Mouse (Mus musculus) CD4-positive, CD25-positive, alpha-beta regulatory T cell, adult 4 months (primary cell): ENCODE results near the gene Ppp1r1b. TPM values are rescaled to one million over a fixed set of nuclear protein-coding genes. Genes with fewer than 3 reads are reported as not detected.

Experiments used
- ATAC-seq: one replicate; pipeline ENCODE4 v1.8.0; 2017
- polyA plus RNA-seq, 2 experiments: library from polyadenylated mRNA; unstranded; fragments of 100-300 nt; shearing (Covaris generic); gene quantifications; one replicate each; pipeline ENCODE4 v1.2.1; 2017

Gene Ppp1r1b
- polyA plus RNA-seq, 2 experiments from 2014 or later: not detected

GRCm38 (mm10) chr11:98328371-98329069 lies 19.7 kb upstream of the Ppp1r1b start:
- no peak for ATAC-seq

DNA sequence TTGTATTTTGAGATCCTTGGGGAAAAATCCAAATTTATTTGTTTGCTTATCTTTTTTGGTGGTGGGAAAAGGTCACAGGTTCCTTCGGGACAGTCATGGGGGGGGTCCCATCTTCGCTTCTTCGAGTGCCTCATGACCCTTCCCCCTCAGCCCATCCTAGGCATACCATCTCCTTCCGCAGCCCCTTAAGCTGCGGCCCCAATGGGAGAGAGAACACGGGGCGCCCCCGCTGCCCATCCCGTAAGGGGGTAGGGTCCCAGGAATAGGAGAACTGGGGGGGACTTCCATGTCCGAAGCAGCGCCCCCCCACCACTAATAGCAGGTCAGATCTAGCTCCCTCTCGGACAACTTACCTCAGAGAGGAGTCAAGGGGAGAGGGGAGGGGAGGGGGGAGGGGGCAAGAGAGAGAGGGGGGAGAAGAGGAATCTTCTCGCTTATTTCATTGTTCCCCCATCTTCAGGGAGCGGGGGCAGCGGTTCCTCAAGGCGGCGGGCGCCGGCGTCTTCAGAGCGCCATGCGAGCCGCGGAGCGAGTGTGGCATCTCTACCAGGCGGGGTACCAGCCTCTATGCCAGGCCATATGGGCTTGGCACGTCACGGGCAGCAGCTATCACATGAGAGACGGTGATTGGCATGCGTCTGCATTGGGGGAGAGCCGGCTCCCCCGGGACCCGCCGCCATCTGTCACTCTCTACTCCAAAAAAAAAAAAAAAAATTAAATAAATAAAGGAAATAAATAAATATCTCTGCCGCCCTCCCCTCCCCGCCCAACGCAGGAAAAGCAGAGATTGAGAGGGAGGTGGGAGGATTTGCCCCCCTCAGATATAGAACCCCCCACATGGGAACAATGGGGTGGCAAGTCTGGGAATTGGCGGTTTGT lies 18.9 kb upstream of the Ppp1r1b start, which contains the start of gene Neurod2:
Neurod2 (minus strand) TSS at position 568 of the 879 bp plus-strand sequence.
- ATAC-seq: no peak

GRCm38 (mm10) chr11:98329960-98330744 lies 18.1 kb upstream of the Ppp1r1b start:
- no peak for ATAC-seq

GRCm38 (mm10) chr11:98330745-98331204 lies 17.4 kb upstream of the Ppp1r1b start:
- ATAC-seq: no peak

DNA sequence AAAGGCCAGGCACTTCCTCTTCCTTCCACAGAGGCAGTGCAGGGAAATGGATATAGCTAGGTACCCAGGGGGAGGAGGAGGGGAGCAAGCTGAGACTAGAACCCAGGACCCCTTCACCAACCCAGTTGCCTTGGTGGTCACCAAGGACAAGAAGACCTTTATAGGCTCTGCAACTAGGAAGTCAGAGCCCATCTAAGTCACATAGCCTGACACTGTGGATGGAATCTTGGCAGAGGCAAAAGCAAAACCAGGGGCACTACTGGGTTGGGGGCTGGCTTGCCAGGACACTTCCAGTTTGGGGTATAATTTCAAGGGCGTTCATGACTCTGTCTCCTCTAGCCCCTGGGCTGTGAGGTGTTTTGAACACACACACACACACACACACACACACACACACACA lies 16.8 kb upstream of the Ppp1r1b start:
- no peak for ATAC-seq

DNA sequence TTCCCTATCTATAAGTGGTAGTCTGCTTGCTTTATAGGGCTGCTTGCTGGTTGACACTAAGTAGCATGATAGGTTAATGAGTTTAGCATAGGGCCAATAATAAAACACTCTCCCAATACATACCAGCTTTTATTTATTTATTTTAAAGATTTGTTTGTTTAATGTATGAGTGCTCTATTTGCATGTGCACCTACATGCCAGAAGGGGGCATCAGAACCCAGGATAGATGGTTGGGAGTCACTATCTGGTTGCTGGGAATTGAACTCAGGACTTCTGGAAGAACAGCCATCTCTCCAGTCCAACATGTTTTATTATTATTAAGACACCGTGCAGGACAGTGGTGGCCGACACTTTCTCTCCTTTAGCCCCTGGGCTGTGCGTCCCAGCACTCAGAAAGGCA lies 16.0 kb upstream of the Ppp1r1b start:
- ATAC-seq: no peak

DNA sequence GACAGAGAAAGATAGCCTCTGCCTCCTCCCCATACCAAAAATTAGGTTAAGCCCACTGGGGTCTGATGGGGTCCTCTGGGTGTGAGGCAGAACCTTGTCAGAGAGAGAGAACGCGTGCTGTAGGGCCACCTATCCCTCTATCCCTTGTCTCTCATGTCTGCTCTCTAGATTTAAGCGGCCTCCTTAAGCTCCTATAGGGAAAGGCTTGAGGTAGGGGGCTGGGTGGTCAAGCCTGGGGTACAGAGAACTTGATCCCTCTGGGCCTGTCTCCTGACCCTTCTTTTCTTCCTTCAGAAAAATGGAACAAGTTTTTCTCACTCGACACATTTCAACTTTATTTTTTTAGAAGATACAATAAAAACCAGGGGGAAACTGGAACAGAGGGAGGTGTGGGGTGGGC lies 15.4 kb upstream of the Ppp1r1b start:
- no peak for ATAC-seq

DNA sequence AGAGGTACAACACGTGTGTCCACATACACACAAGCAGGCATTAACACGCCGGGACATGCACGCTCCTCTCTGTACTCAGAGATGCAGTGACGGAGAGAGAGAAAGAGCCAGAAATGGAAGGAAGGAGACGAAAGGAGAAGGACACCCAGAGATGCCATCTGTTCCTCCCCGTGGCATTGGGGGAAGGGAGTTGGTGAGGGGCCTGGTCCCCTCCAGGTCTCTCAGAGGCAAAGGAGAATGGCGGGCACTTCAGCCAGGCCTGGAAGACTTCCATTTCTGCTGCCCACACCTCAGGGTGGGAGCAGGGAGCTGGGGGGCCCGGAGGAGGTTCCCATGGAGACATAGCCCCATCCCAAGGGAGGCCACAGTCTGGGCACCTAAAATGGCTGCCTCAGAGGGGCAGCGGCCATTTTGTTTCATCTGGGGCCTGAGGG lies 14.9 kb upstream of the Ppp1r1b start:
- no peak for ATAC-seq

GRCm38 (mm10) chr11:98333981-98334741 lies 14.0 kb upstream of the Ppp1r1b start:
- no peak for ATAC-seq

DNA sequence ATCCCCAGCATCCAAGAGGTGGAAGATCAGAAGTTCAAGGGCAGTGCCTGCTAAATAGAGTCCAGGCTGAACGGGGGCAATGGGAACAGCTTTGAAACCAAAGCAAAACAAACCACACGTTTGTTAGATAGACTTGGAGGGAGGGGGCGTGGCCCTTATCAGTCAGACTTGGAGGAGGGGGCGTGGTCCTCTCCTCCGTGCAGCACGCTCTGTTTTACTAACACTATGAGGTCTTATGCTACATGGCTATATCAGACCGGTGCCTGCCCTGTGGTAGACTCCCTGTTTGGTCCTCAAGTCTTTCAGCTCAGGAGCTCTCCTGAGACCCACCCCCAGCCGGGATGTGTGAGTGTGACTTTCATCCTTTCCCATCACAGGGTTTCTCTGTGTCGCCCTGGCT lies 13.0 kb upstream of the Ppp1r1b start:
- ATAC-seq: no peak

- ATAC-seq: peak; percentile 49
These were observed 11.7 kb upstream of the Ppp1r1b start for GRCm38 (mm10) chr11:98336245-98337107.

- ATAC-seq: no peak
These were observed 9.7 kb upstream of the Ppp1r1b start for GRCm38 (mm10) chr11:98338507-98338961.

GRCm38 (mm10) chr11:98339071-98339501 lies 9.1 kb upstream of the Ppp1r1b start:
- ATAC-seq: no peak

DNA sequence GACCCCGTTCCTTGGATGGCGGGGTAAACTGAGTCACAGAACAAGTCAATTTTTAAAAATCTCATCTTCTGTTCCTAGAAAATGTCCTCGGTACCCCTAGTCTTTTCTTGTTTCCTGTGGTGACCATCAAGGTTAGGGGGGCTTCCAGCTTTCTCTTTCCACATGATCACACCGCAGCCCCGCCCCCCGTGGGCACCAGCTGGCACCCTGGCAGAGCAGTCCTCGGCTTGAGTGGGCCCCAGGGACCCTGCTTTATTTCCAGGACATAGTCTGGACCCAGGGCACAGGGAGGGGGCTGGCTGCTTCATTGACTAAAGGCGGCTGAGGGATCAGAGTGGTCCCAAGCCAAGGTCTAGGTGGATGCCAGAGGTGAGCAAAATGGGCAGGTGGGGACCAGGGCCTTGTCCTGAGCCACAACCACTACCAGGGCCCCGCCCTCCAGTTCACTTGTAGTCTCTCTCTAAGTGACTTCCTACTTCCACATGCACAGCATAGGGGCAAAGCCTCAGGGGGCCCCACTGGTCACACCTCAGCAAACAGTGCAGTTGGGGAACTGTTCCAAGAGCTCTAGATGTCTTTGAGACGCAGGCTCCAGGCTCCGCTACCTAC lies 8.4 kb upstream of the Ppp1r1b start:
- ATAC-seq: no peak

GRCm38 (mm10) chr11:98340597-98340996 lies 7.6 kb upstream of the Ppp1r1b start:
- no peak for ATAC-seq

DNA sequence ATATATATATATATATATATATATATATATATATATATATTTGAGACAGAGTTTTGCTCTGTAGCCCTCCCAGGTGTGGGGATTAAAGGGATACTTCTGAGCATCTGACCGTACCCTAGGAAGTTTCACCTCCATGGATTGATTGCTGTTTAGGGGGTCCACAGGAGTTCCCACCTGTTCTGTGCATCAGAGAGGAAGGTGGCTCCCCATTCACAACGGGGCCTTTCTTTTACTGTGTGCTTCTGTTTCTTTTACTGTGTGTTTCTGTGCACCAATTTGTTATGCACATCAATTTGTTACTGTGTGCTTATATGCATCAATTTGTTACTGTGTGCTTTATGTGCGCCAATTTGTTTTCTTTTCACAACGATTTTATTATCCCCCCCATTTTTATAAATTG lies 7.0 kb upstream of the Ppp1r1b start:
- no peak for ATAC-seq

DNA sequence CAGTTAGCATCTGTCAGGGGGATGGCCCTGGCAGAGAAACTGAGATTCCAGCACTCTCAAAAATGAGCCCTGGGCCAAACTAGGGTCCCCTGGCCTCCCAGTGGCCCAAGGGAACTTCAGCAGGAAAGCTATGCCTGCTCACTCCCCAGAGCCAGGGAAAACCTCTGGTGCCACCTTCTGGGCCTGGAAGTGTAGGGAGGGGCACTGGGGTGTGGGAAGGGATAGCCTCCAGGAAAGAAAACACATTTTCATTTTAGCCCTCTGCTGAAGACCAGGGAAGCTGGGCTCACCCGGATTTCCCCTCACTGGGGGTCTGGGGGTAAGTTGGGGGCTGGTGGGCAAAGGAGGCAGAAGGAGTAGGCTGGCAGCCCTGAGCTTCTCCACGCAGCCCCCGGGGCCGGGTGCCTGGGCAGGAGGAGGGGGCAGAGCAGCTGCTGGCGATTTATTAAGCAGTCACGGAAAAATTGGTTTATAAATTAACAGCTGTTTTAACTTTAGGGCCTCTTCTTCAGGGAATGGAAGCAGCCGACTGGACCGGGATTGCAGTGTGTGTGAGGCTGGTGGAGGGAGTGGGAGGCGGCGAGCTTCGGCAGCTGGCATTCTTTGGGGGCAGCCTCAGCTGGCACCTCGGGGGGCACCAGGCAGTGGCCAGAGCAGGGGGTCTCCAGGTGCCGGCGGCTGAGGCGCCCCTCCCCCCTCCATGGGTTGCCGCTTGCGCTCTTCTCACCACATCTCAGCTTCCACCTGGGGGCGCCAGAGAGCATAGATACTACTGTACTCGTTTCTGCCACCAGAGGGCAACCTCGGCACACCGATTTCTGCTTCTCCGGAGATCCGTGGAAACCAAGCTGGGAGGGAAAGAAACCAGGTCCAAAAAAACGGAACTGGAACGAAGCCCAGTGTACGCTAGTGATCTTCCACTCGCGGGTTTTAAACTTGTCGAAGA lies 5.9 kb upstream of the Ppp1r1b start:
- peak; percentile 79 for ATAC-seq

- no peak for ATAC-seq
These were observed 3.0 kb upstream of the Ppp1r1b start for GRCm38 (mm10) chr11:98345253-98345652.

- no peak for ATAC-seq
These were observed 2.0 kb upstream of the Ppp1r1b start for GRCm38 (mm10) chr11:98346168-98346567.
